Mouse (Mus musculus): ENCODE results near the gene Creb1.

Creb1 gene

GRCm38 (mm10) chr1:64532589-64533470 lies at the start of gene Creb1:
Creb1 (plus strand) TSS chr1:64532645.
- in situ Hi-C loops (cut with MboI; ENCODE audit: low pct_unique_long_range_greater_than_20kb in 1 of 2, low sequenced_read_pairs in 2 of 2, unreplicated experiment in 1 of 2) = no loop called here

DNA sequence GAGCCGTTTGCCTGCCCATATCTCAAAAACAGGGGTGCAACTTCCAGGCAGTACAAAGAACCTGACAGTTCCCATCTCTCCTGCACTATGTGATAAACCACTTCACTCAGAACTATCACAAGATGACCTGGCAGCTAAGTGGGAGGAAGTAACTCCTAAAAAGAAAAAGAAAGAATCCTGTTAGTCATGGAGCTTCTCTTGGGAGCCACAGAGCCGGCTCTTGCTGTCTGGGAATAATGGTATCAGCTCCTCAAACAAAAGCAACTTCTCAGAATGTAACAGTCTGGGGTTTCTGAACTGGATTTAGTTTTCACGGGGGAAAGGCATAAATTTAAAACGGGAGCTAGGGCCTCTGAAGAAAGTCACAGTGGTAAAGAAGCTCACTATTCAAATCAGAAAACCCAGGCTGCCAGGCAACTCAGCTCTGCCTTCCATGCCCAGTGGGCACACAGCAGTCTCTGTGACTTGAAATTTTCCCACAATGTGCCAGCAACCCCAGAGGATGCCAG lies 43.9 kb upstream of the Creb1 start:
- in situ Hi-C loops (cut with MboI; ENCODE audit: low pct_unique_long_range_greater_than_20kb in 1 of 2, low sequenced_read_pairs in 2 of 2, unreplicated experiment in 1 of 2) = no loop called here

DNA sequence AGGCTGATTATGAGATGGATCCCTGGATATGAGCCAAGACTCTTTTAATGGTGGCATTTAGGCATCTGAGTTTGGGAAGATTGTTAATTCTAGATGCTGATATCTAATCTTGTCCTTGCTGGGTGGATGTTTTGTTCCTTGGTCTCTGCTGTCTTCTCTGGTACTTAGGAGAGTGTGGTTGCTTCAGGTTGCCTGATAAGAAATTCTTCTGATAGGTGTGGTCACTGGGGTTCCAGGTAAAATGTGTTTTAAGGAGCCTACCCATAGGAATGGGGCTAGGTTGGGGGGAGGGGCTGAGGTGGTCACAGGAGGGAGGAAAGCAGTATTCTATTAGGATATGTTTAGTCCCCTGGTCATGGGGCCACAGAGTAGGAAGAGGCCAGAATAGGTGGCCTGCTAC lies 35.6 kb upstream of the Creb1 start:
- in situ Hi-C loops (cut with MboI; ENCODE audit: low pct_unique_long_range_greater_than_20kb in 1 of 2, low sequenced_read_pairs in 2 of 2, unreplicated experiment in 1 of 2) = no loop called here

DNA sequence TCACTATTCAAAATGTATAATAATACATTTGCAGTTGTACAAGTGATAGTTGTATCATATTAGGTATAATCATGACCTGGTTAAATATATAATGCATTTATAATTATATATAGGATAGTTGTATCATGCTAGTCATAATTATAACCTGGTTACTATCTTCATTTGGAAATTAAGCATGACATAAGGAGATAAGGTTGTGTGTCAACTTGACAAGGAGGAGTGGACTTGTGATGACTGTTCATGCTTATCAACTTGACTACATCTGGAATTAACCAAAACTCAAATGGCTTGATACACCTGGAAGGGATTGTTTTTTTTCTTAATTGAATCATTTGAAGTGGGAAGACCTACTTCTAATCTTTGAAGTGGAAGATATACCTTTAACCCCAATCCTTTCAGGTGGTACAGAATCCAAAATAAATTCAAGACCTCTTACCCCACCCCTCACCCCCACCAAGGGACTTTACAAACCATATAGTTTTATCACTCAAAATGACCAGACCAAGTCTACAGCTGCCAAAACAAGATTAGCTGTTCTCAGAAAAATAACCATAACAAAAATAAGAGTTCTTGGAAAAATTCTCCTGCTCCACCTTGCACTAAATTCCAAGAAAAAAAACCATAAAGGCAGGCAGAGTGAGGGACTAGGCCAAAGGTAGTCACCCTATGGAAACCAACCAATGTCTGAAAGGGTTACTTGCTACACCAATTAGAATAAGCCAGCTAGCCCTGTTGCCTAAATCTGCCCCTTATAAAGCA lies 30.9 kb upstream of the Creb1 start:
- in situ Hi-C loops (cut with MboI; ENCODE audit: low pct_unique_long_range_greater_than_20kb in 1 of 2, low sequenced_read_pairs in 2 of 2, unreplicated experiment in 1 of 2) = no loop called here

- in situ Hi-C loops (cut with MboI; ENCODE audit: low pct_unique_long_range_greater_than_20kb in 1 of 2, low sequenced_read_pairs in 2 of 2, unreplicated experiment in 1 of 2) = no loop called here
Observed at GRCm38 (mm10) chr1:64508479-64509096, 23.9 kb upstream of the Creb1 start.

- in situ Hi-C loops (cut with MboI; ENCODE audit: low pct_unique_long_range_greater_than_20kb in 1 of 2, low sequenced_read_pairs in 2 of 2, unreplicated experiment in 1 of 2) = no loop called here
Observed at GRCm38 (mm10) chr1:64509678-64510077, 22.8 kb upstream of the Creb1 start.

GRCm38 (mm10) chr1:64514184-64514583 lies 18.3 kb upstream of the Creb1 start:
- in situ Hi-C loops (cut with MboI; ENCODE audit: low pct_unique_long_range_greater_than_20kb in 1 of 2, low sequenced_read_pairs in 2 of 2, unreplicated experiment in 1 of 2) = no loop called here

GRCm38 (mm10) chr1:64516593-64516992 lies 15.9 kb upstream of the Creb1 start:
- in situ Hi-C loops (cut with MboI; ENCODE audit: low pct_unique_long_range_greater_than_20kb in 1 of 2, low sequenced_read_pairs in 2 of 2, unreplicated experiment in 1 of 2) = no loop called here

DNA sequence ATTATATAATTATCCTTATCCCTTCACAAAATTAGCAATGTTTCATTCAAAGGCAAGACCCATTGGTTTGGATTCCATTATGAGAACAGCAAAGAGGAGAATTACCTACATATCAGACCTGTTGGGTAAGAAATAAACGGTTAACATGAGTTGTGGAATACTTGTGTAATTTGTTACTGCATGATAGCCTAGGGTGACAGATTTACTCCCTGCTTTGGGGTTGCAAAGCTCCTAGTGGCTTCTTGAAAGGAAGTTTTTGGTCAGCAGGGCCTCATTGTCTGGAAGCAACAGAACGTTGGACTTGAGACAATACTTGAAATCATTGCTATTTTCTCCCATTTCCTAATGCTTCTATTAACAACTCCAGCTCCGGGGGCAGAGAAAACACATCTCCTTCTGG lies 14.0 kb upstream of the Creb1 start:
- in situ Hi-C loops (cut with MboI; ENCODE audit: low pct_unique_long_range_greater_than_20kb in 1 of 2, low sequenced_read_pairs in 2 of 2, unreplicated experiment in 1 of 2) = no loop called here

DNA sequence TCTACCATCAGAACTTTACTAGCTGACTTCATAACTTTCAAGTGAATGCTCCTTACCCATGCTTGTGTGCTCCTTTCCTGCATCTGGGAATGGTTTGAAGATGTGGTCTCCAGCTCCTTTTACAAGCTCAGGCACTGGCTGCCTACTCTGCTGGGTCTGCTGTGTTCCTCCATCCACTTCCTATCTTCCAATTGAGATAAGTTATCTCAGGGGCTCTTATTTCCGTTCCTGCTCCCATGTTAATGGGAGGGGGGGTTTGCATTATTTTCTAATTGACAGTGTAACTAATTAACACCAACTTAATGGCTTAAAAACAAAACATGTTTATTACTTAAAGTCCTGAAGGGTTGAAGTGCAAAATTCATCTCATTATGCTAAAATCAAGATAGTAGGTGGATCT lies 13.1 kb upstream of the Creb1 start:
- in situ Hi-C loops (cut with MboI; ENCODE audit: low pct_unique_long_range_greater_than_20kb in 1 of 2, low sequenced_read_pairs in 2 of 2, unreplicated experiment in 1 of 2) = no loop called here

GRCm38 (mm10) chr1:64519901-64520300 lies 12.5 kb upstream of the Creb1 start:
- in situ Hi-C loops (cut with MboI; ENCODE audit: low pct_unique_long_range_greater_than_20kb in 1 of 2, low sequenced_read_pairs in 2 of 2, unreplicated experiment in 1 of 2) = no loop called here

- in situ Hi-C loops (cut with MboI; ENCODE audit: low pct_unique_long_range_greater_than_20kb in 1 of 2, low sequenced_read_pairs in 2 of 2, unreplicated experiment in 1 of 2) = no loop called here
Observed at GRCm38 (mm10) chr1:64521734-64522133, 10.7 kb upstream of the Creb1 start.

GRCm38 (mm10) chr1:64522637-64523036 lies 9.8 kb upstream of the Creb1 start:
- in situ Hi-C loops (cut with MboI; ENCODE audit: low pct_unique_long_range_greater_than_20kb in 1 of 2, low sequenced_read_pairs in 2 of 2, unreplicated experiment in 1 of 2) = no loop called here

DNA sequence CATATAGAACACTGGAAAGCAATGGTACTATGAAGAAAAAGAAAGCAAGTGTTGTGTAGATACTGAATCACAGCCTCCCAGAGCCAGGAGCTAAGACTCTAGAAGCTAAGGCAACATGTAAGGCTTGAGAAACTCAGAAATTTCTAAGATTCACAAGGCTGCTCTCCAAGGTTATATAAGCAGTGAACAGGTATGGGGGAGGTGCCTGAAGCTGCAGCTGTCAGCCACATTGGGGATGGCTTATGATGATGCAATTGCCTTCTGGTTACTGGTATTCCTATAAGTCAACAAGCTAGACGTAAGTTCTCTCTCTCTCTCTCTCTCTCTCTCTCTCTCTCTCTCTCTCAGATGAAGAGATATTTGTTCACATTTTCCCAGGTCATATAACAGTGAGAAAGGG lies 9.3 kb upstream of the Creb1 start:
- in situ Hi-C loops (cut with MboI; ENCODE audit: low pct_unique_long_range_greater_than_20kb in 1 of 2, low sequenced_read_pairs in 2 of 2, unreplicated experiment in 1 of 2) = no loop called here

DNA sequence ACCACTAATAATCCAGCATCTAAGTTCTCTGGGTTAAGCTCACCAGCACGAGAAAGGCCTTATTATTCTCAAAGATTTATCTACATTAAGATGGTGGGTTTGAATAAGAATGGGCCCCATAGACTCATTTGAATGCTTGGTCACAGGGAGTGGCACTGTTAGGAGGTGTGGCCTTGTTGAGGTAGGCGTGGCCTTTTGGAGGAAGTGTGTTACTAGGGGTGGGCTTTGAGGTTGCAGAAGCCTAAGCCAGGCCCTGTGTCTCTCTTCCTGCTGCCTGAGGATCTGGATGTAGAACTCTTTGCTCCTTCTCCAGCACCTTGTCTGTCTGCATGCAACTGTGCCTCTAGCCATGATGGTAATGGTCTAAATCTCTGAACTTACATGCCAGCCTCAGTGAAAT lies 7.8 kb upstream of the Creb1 start:
- in situ Hi-C loops (cut with MboI; ENCODE audit: low pct_unique_long_range_greater_than_20kb in 1 of 2, low sequenced_read_pairs in 2 of 2, unreplicated experiment in 1 of 2) = no loop called here

GRCm38 (mm10) chr1:64527626-64528025 lies 4.8 kb upstream of the Creb1 start:
- in situ Hi-C loops (cut with MboI; ENCODE audit: low pct_unique_long_range_greater_than_20kb in 1 of 2, low sequenced_read_pairs in 2 of 2, unreplicated experiment in 1 of 2) = no loop called here

- in situ Hi-C loops (cut with MboI; ENCODE audit: low pct_unique_long_range_greater_than_20kb in 1 of 2, low sequenced_read_pairs in 2 of 2, unreplicated experiment in 1 of 2) = no loop called here
Observed at GRCm38 (mm10) chr1:64529781-64530315, 2.6 kb upstream of the Creb1 start.

DNA sequence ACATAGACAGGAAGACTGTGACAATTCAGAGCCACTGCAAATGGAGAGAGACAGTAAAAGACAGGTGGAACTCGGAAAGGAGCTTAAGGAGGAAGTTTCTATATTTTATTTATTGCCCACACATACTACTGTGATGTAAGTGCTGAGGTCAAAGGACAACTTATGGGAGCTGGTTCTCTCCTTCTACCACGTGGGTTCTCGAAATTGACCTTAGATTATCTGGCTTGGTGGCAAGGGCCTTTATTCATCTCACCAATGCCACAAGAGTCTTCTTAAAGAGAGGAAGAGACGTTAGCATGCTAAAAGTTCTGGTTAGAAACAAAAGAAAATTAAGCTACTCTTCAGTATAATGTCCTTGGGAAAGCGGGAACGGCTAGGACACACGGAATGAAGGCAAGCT lies 897 bp upstream of the Creb1 start:
- in situ Hi-C loops (cut with MboI; ENCODE audit: low pct_unique_long_range_greater_than_20kb in 1 of 2, low sequenced_read_pairs in 2 of 2, unreplicated experiment in 1 of 2) = no loop called here

DNA sequence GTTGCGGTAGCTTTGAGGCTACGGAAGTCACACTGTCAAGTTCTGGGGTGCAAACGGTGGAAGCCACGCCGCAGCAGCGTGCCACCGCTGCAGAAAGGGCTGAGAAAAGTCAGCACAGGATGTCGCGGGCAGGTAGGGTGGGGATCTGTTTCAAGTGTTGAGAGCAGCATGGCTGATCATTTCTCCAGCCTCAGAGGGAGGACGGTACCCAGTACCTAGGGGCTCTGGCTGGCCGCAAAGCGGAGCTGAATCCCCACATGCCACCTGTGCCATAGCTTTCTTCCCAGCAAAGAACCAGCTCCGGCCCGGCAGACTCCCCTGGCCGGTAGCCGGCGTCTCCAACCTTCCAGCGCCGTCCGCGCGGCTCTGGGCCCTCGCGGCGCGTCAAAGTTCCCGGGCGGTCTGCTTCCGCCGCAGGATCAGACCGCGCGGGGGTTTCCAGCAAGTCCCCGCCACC lies 350 bp upstream of the Creb1 start:
- in situ Hi-C loops (cut with MboI; ENCODE audit: low pct_unique_long_range_greater_than_20kb in 1 of 2, low sequenced_read_pairs in 2 of 2, unreplicated experiment in 1 of 2) = no loop called here

Measured in mouse embryonic stem cell (cell line).